Mouse (Mus musculus) left cerebral cortex, adult 9 months (tissue): Measurements from ENCODE around the gene Gatm.

Source experiments
- DNase-seq, 2 experiments: peaks; one replicate each; pipeline ENCODE4 v3.0.0; 2022; ENCODE audit warnings: low spot score in 2 of 2

Gene Gatm

DNA sequence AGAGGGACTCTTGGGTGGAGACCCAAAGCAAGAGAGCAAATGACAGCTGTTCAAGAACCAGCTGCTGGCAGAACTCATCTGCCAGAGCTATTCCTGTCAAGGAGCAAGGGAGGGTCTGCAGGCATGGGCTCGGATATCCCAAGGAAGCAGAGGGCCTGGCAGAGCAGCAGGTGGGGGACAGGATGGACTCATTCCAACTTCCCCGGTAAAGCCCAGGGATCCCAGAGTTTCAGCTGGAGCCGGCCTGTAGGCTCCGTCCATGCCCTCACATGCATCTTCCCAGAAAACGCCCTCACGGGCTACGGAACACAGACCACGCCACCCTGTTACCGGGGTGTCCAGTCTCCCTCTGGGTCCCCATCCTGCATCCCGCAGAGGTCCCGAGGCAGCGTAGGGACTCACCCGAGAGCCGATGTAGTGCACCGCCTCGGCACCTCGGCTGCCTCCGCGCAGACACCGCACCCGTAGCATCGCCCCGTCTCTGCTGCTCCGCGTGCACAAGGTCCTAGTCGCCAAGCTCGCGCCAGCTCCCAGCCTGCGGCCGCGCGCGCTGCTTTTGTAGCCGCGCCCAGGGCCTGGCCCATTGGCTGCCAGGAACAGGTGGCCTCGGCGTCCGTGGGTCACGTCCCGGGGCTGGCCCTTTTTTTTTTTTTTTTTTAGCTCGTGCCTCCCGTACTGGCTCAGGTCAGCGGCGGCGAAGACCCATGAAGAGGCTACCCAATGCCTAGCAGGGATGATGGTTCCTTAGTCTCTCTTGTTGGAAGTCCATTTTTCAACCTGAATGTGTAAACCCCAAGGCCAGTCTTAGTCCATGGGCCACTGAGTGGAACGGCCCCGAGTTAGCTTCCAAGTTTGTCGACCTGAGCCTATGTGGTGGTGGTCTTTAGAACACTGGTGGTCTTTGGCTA, at the start of gene Gatm:
Gene Gatm, minus strand, starts transcription at position 558 of the 908 bp plus-strand sequence.
- DNase-seq = peak; percentile 54 to 77

DNA sequence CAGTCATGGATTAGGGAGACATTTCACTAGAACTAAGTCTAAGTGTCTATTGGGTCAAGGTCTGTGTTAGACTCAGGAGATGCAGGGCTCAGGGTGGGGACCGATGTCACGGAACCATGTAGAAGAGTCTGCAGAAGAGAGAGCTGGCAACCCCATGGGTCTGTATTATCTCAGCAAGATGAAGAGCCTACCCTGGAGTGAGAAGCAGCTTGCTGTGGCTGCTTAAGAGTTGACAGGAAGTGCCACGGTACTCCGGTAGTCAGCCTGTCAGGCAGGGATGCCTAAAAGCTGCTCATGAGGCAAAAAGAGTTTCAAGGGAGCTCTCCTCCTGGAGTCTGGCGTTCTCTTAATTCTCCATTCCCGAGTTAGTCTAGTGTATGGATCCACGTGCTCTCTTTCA, 48.7 kb upstream of the Gatm start:
- DNase-seq = no peak

DNA sequence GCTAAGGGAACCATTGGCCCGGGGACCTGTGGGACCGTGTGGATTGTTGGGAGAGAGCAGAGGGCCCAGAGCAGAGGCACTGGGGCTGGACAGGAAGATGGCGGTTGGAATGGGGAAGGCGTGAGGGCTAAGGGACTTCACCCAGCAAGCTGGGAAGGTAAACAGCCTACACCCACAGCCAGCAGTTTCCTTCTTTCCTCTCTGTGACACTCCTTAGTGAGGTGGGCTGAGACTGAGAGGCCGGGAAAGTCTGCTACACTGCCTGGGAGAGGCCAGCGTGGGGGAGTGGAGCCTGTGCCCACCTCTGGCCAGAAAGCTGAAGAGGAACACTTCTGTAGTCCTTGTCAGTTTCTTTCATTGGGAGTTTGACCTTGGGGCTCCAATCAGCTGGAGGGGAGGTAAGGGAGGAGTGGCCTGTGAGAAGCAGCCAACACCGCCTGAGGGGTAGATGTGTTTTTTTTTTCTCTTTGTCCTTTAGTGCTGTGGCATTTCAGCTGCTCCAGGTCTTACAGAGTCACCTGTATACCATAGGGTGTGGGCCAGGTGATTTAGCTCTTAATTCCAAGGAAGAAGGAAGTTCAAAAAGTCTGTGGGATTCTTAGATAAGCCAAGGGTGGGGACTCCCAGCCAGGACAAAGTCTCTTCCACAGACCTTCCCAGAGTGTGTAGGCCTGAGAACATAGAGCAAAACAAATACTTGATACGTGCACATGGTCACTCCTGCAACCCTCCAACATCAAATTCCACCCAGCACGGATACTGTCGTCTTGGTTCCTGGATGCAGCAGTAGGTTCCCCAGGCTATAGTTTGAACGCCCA, 46.8 kb upstream of the Gatm start:
- DNase-seq = no peak

DNA sequence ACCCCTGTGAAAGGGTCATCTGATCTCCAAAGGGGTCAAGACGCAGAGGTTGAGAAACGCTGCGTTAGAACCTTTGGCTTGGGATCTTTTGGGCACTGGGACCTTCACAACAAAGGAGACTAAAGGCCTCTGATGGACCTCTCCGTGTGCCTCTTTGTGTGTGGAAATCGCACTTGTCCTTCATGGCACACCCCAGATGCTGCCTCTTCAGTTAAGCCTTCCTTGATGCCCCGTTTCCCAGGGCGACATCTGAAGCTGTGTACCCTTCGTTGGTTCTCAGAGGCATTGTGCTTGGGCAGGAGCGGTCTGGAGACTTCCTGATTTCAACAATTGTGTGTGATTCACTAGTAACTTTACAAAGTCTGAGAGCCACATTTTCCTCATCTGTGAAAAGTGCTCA, 45.7 kb upstream of the Gatm start:
- DNase-seq = no peak

GRCm38 (mm10) chr2:122656052-122656451, 44.9 kb upstream of the Gatm start:
- no peak for DNase-seq

DNA sequence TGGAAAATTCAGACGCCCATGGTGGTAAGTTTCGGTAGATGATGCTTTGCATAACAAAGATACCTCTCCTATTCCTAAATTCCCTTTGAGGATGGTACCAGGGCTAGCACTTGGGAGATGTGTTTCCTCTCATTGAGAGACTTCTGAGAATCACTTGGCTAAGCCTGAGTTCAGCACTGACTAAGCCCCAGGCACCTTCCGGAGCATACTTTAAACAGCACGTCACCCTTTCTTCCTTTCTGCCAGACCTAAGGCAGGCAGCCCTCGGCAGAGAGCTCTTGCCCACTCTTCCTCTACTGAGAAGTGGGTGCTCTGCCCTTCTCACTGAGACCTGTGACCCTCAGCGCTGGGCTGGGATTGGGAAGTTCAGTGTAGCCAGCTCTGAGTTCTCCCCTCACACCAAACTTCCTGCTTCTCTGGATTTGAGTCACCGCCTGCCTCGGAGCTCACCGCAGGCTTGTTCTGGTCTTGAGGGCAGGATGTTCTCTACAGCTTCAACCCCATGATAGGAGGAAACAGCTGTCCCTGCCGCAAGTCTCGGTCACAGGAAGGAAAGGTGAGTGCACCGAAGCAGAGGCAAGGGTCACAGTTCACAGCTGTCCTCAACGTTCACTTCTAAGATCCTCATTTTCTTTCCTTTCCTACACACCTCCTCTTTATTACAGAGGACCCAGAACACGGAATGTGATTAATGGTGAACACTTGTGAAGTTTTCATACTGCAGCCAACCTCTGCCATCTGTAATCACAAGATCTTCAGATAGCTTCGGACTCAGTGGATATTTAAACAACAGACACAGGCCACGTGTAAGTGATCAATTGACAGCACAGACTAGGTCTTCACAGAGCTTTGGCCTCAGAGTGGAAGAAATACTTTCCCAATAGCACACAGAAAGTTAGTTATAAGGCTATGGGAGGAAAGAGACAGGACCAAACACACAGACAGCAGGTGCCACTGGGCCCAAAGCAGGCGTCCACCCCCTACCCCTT, 41.3 kb upstream of the Gatm start:
- DNase-seq = no peak

- DNase-seq = no peak
These were observed 27.6 kb upstream of the Gatm start for GRCm38 (mm10) chr2:122638673-122639072.

GRCm38 (mm10) chr2:122638029-122638428, 26.9 kb upstream of the Gatm start:
- no peak for DNase-seq

DNA sequence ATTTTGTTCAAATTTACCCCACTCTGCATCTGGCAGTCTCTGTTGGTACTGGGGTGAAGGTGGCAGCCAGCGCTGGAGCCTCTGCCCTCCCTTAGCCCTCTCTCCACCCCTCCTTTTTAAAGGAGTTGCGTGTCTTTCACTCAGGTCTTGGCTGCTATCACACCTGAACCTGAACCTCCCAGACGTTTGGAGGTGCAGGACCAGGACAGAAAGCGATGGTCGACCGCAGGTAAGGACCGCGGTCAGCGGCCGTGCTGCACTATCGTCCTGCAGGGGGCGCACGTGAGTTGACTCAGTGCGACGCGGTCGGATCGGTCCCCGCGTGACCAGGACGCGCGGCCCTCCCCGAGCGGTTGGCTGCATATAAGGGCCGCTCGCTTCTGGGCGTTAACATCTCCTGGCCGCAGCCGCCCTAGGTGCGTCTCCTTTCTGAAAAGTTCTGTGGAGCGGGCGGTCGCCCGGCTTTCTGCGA, 26.5 kb upstream of the Gatm start:
- DNase-seq = peak in 1 of 2 experiments; percentile 41

- no peak for DNase-seq
These were observed 25.6 kb upstream of the Gatm start, which contains the start of gene AA467197 for GRCm38 (mm10) chr2:122636686-122637085. Gene AA467197 (plus strand): TSS chr2:122636986.

- no peak for DNase-seq
These were observed 20.2 kb upstream of the Gatm start for GRCm38 (mm10) chr2:122631226-122631801.

DNA sequence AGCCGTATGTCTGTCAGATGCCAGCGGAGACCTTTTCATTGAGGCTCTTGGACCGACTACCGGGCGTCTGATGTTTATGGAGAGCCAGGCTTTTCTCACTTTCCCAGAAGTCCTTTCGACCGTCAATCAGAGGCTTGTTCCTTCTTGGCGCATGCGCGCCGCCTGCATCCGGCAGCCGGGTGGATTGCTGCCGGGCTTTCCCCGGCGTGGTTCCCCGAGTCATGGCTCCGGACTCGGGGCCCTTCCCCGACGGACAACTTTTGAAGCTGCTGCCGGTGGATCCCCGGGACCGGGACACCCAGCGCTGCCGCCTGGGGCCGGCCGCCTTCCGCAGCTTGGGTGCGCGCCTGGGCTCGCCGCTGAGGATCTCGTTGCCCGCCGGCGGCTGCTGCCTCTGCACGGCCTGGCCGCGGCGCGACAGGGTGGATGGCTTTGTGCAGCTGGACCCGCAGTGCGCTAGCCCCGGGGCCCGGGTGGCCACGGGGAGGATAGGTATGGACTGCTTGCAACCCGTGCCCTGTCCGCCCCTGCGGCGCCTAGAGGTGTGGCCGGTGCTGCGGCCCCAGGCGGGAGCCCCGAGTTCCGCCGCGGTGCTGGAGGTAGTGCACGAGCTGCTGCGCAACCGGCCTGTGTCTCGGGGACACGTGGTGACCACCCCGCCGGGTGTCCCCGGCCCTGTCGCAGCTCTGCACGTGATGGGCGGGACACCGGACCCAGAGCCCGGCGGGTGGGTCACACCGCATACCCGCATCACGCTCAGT, 19.5 kb upstream of the Gatm start:
- peak; percentile 71 to 87 for DNase-seq

DNA sequence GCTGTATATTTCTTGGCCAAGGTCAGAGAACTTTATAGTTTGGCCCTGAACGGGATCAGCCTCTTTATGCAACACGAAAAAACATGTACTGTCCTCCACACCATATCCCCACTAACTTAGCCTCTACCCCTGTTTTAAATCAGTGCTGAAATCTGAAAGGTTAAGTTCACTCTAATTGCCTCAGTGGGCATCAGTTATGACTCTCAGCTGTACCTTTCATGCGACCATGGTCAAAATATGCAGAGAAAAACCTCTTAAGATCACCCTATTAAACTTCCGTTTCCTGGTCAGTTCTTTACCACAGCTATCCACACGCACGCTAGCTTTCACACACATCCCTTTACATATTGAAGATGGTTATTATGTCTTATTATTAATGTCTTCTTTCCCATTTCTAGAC, 18.8 kb upstream of the Gatm start:
- no peak for DNase-seq

DNA sequence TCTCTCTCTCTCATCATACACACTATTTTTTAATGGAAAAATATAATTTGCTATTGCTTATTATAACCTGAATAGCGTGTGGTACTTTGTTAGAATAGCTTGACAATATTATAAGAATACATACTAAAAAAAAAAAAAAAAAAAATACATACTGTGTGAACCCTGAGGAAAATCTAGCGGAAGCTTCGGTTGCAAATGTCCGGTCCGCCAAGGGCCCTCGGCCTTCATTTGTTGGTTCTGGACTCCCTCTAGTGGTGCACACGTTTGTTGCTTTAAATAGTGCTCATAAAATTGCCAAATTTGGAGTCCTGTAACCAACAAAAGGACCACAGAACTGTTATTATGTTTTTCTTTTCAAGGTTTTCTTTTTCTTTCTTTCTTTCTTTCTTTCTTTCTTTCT, 17.9 kb upstream of the Gatm start:
- DNase-seq = peak in 1 of 2 experiments; percentile 93

GRCm38 (mm10) chr2:122625930-122626329, 14.8 kb upstream of the Gatm start:
- no peak for DNase-seq

DNA sequence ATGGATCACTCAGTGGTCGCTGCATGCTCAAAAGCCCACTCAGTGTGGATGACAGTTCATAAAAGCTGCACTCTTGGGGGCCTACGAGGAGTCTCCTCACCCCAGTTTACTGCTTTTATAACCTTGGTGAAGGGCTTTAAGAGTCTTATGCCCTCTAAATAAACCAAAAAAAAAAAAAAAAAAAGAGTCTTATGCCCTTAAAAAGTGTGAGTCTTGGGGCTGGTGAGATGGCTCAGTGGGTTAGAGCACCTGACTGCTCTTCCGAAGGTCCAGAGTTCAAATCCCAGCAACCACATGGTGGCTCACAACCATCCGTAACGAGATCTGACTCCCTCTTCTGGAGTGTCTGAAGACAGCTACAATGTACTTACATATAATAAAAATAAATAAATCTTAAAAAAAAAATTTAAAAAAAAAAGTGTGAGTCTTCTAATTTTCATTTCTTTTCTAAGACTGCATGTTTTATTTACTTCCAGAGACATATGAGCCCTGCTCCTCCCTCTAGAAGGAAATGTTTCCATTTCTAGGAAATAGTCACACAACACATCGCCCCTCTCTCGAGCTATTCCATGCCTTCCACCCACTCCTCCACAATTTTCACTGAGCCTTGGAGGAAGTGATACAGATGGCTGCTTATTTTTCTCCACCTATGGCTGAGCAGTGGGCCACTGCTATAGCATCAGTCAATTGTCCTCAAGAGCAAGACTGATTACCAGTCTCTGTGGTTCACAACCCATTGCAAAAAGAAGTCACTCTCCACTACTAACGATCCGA, 10.4 kb upstream of the Gatm start:
- DNase-seq = no peak

- no peak for DNase-seq
These were observed 7.6 kb upstream of the Gatm start for GRCm38 (mm10) chr2:122618719-122619118.

- no peak for DNase-seq
These were observed 6.7 kb upstream of the Gatm start for GRCm38 (mm10) chr2:122617792-122618191.

DNA sequence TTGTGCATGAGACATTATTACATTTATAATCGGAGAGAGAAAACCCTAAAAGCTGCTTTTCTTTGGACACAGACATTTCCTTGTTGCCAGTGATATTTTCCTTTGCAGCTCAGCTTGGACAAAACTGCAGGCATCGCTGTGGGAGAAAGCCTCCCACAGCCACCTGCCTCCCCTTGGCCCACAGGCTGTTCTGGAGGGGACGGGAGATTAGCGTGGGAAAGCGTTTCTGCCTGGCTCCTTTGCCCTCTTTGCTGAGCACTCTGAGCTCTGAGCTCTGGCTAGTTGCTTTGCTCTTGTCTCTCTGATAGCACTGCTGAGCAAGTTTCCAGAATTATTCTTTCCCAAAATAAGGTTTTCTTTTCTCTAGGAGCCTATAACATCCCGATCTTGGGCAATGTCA, 5.1 kb upstream of the Gatm start:
- DNase-seq = no peak

GRCm38 (mm10) chr2:122611654-122611973, 511 bp upstream of the Gatm start:
- DNase-seq = no peak
